18 mouse cellular contexts compared by ENCODE assay signal in genomic region chr19:55501985-55502384, GRCm38 (mm10).
DNase-seq lines count a peak whose midpoint lies in the region; ATAC-seq and TF ChIP-seq lines count a peak whose summit lies in the region.
"Had no signal": no experiment of that assay in that cellular context is flagged by ENCODE, and none has a peak within 500 bp of the region (broad histone marks: within the 10 kb centered on the region; RNA-seq: fewer than 3 reads in every experiment).

No protein-coding gene starts in this region.

- no peak overlapping the region for H3K27ac ChIP-seq in CH12.LX (ENCODE audit: insufficient read depth, low read depth)
- H3K27ac ChIP-seq in heart, embryonic 12.5 days (ENCODE audit: poor library complexity, severe bottlenecking), result no peak overlapping the region

- dilution Hi-C loops in CH12.LX (cut with MboI; ENCODE audit: extremely low pct_ligation_motif_present, extremely low pct_unique_long_range_greater_than_20kb, low sequenced_read_pairs), result no loop called here

- in situ Hi-C loops in CH12.LX (cut with MboI; ENCODE audit: low pct_ligation_motif_present, low pct_unique_long_range_greater_than_20kb, low sequenced_read_pairs), result no loop called here

- TF ChIP-seq POLR2A in CH12.LX (IDR thresholded peaks at IDR 0.05; ENCODE audit: low read depth, low read length), result no peak

- no peaks in the 10 kb centered on the region for H3K79me2 ChIP-seq in CH12.LX (replicated peaks; ENCODE audit: control insufficient read depth, extremely low read depth, insufficient read depth, poor library complexity, severe bottlenecking)

- ATAC-seq in heart, embryonic 12.5 days (ENCODE audit: insufficient number of reproducible peaks, low FRiP score), result no peak
- ATAC-seq: activated CD4-positive, CD25-positive, alpha-beta regulatory T cell, adult 4 months; CD4-positive, CD25-positive, alpha-beta regulatory T cell, adult 4 months; Patski had no signal

- 58% methylated on average over 4 of the region's 4 CpGs for WGBS in heart, embryonic 12.5 days

- H3K36me3 ChIP-seq in CH12.LX (replicated peaks in 1 of 2; ENCODE audit: control insufficient read depth in 1 of 2, insufficient read depth in 1 of 2, low read length in 1 of 2), result peaks cover 17 to 54% of the 10 kb centered on the region in 2 experiments
- no peaks in the 10 kb centered on the region for H3K36me3 ChIP-seq in heart, embryonic 12.5 days

- TF ChIP-seq CTCF in CH12.LX (conservative IDR thresholded peaks at IDR 0.05 in 1 of 2, IDR thresholded peaks at IDR 0.05 in 1 of 2; ENCODE audit: low read depth in 2 of 2, low read length in 2 of 2), result no peak

- peak; percentile 3 for DNase-seq in CH12.LX (ENCODE audit: extremely low read depth)
- DNase-seq: adrenal gland, adult 2 months; adrenal gland, adult 8-10 months; adrenal gland, postnatal 10 days; adrenal gland, postnatal 14 days; adrenal gland, postnatal 25 days; adrenal gland, postnatal 36 days; B cell, adult 2 months; cerebellum, adult 11 months; cerebellum, adult 11-12 months; cerebellum, adult 18-20 months; cerebellum, adult 2 months; cerebellum, adult 8-10 months had no signal

- H3K4me2 ChIP-seq in CH12.LX (ENCODE audit: insufficient read depth, low read depth, poor library complexity, severe bottlenecking), result no peak overlapping the region
- no peak overlapping the region for H3K4me2 ChIP-seq in heart, embryonic 12.5 days

- no peaks in the 10 kb centered on the region for H3K27me3 ChIP-seq in CH12.LX (replicated peaks)
- no peaks in the 10 kb centered on the region for H3K27me3 ChIP-seq in heart, embryonic 12.5 days (replicated peaks)
- H3K27me3 ChIP-seq: Patski had no signal

- no peaks in the 10 kb centered on the region for H3K9me3 ChIP-seq in CH12.LX (replicated peaks; ENCODE audit: low read length)
- no peaks in the 10 kb centered on the region for H3K9me3 ChIP-seq in heart, embryonic 12.5 days (replicated peaks)
- H3K9me3 ChIP-seq: G1E had no signal

- H3K4me3 ChIP-seq in CH12.LX (replicated peaks in 1 of 3; ENCODE audit: low read depth in 2 of 3, low read length in 2 of 3, poor library complexity in 1 of 3), result no peak overlapping the region
- no peak overlapping the region for H3K4me3 ChIP-seq in heart, embryonic 12.5 days

- no peak for TF ChIP-seq RAD21 in CH12.LX (IDR thresholded peaks at IDR 0.05; ENCODE audit: low read depth, low read length)

- H3K4me1 ChIP-seq in CH12.LX (ENCODE audit: control insufficient read depth in 1 of 2, insufficient read depth in 2 of 2), result peaks cover 3 to 17% of the 10 kb centered on the region in 2 experiments; a peak in 3 of 4 replicates
- H3K4me1 ChIP-seq in heart, embryonic 12.5 days (replicated peaks), result peaks cover 15% of the 10 kb centered on the region; the same call in 1 of the 2 replicates

- TF ChIP-seq EP300 in CH12.LX (IDR thresholded peaks at IDR 0.05; ENCODE audit: low read length), result peak; percentile 64

- H3K9ac ChIP-seq in CH12.LX (ENCODE audit: insufficient read depth, low read depth), result no peak overlapping the region
- H3K9ac ChIP-seq in heart, embryonic 12.5 days, result no peak overlapping the region

TF ChIP-seq in CH12.LX, 34 proteins besides CTCF, POLR2A, EP300 and RAD21:
- TF ChIP-seq JUN (IDR thresholded peaks at IDR 0.05; ENCODE audit: insufficient read depth, low read depth, low read length) (peak; percentile 54; the same call in 1 of the 2 replicates), NELFE (IDR thresholded peaks at IDR 0.05; ENCODE audit: low read depth, low read length) (no peak), IRF4 (IDR thresholded peaks at IDR 0.05; ENCODE audit: low read depth, low read length) (peak; percentile 86), JUND (conservative IDR thresholded peaks at IDR 0.05; ENCODE audit: low read depth, low read length) (peak; percentile 62)
TF ChIP-seq in CH12.LX: peak in this region for 3.
